Mouse (Mus musculus): ENCODE results near the gene Haus2. TPM values are rescaled to one million over a fixed set of nuclear protein-coding genes. Genes with fewer than 3 reads are reported as not detected.

Haus2 gene
- 15.4 and 24.4 TPM in 2 replicates for polyA plus RNA-seq (2012; rRNA removed)

DNA sequence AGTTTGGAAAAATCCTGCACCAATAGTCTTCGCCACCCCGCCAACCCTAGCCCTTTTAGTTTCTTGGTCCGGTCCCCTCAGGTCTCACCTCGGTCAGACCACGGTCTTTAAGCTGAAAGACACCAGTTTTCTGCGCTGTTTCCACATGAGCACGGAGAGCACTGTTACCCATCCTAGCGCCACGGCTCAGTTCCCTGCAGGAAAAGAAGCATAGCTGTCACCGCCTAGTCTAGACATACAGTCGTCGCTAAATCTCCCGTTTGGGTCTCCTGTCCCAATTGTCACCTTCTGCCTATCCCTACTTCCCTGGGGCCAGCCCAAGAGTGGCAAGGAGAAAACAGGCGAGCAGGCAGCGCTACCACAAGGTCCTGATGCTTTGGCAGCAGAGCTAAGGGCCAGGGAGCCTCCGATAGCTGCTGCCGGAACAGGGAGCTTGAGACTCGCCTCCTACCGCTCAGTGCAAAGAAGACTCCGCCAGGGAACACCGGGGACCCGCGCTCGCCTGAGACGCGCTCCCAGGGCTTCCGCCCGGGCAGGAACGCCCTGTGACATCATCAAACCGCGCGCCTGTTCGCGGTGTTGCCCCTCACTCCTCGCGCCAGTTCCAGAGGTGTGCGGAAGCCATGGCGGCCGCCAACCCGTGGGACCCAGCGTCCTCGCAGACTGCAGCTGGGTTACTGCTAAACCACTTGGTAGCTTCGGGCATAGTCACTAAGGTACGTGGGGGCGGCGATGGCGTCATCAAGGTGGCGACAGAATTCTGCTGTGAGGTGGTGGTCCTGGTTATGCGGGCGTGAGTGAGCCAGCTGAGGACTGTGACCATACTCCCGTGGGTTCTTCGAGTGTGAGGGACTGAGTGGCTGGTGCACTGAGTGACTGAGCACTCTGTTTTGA lies at the start of gene Haus2, which contains the start of gene Lrrc57:
Gene Haus2, plus strand, starts transcription at position 554 of the 894 bp plus-strand sequence.
Gene Lrrc57, minus strand, starts transcription at position 691 of the 894 bp plus-strand sequence.

GRCm38 (mm10) chr2:120563235-120563990 lies 45.8 kb upstream of the Haus2 start, which contains the start of gene Zfp106:
Gene Zfp106, minus strand, starts transcription at chr2:120563843.

GRCm38 (mm10) chr2:120566886-120567797 lies 42.0 kb upstream of the Haus2 start, which contains the start of gene Snap23:
Gene Snap23, plus strand, starts transcription at chr2:120567671.

GRCm38 (mm10) chr2:120628886-120629735 lies 19.9 kb downstream of the Haus2 start, which contains the start of gene Stard9:
Gene Stard9, plus strand, starts transcription at chr2:120629121.

Other genes with a start within 250 kb of the Haus2 start
- 8.5 and 9.9 TPM in 2 replicates for gene Ganc, start 205.5 kb upstream of the Haus2 start, polyA plus RNA-seq (2012; rRNA removed)
- gene Tmem87a, start 205.3 kb upstream of the Haus2 start, polyA plus RNA-seq (2012; rRNA removed): 20.7 and 26.7 TPM in 2 replicates
- 3.9 and 4.4 TPM in 2 replicates for gene Capn3, start 153.4 kb upstream of the Haus2 start, polyA plus RNA-seq (2012; rRNA removed)
- gene Zfp106, start 45.5 kb upstream of the Haus2 start, polyA plus RNA-seq (2012; rRNA removed): 58.3 and 60.8 TPM in 2 replicates
- 30.1 and 54.9 TPM in 2 replicates for gene Snap23, start 41.7 kb upstream of the Haus2 start, polyA plus RNA-seq (2012; rRNA removed)
- gene Lrrc57, start 137 bp downstream of the Haus2 start, polyA plus RNA-seq (2012; rRNA removed): 13.5 and 21.1 TPM in 2 replicates
- 7.5 and 14.4 TPM in 2 replicates for gene Stard9, start 19.7 kb downstream of the Haus2 start, polyA plus RNA-seq (2012; rRNA removed)
- 22.1 and 27.6 TPM in 2 replicates for gene Cdan1, start 240.7 kb downstream of the Haus2 start, polyA plus RNA-seq (2012; rRNA removed)
- gene Ttbk2, start 241.2 kb downstream of the Haus2 start, polyA plus RNA-seq (2012; rRNA removed): 9.2 and 11.9 TPM in 2 replicates

All from central nervous system, embryonic 11.5 days (tissue).